9 mouse cellular contexts compared by ENCODE assay signal in genomic region chr3:152757464-152758393, GRCm38 (mm10). TPM values are rescaled to one million over a fixed set of nuclear protein-coding genes. Genes with fewer than 3 reads are reported as not detected.
DNase-seq lines count a peak whose midpoint lies in the region; ATAC-seq and TF ChIP-seq lines count a peak whose summit lies in the region.
"Had no signal": no experiment of that assay in that cellular context is flagged by ENCODE, and none has a peak within 500 bp of the region (broad histone marks: within the 10 kb centered on the region; RNA-seq: fewer than 3 reads in every experiment).

No protein-coding gene starts in this region.

- 66% methylated on average over 12 of the region's 12 CpGs for WGBS in lung, postnatal 0 days
- 62% methylated on average over 12 of the region's 12 CpGs for WGBS in hindbrain, embryonic 15.5 days

- H3ac ChIP-seq in myocyte (ENCODE audit: control insufficient read depth, insufficient read length), result no peak overlapping the region

- H3K27ac ChIP-seq in lung, postnatal 0 days (ENCODE audit: low read length), result no peak overlapping the region
- H3K27ac ChIP-seq in hindbrain, embryonic 15.5 days (replicated peaks), result 0 out of 2 replicates have a peak overlapping the region, but pooled peaks have one; percentile 13

- no peaks in the 10 kb centered on the region for H3K9me3 ChIP-seq in lung, postnatal 0 days (ENCODE audit: low read length)
- no peaks in the 10 kb centered on the region for H3K9me3 ChIP-seq in hindbrain, embryonic 15.5 days

- no peaks in the 10 kb centered on the region for H3K36me3 ChIP-seq in lung, postnatal 0 days (ENCODE audit: insufficient read depth, low read length)
- H3K36me3 ChIP-seq in hindbrain, embryonic 15.5 days, result no peaks in the 10 kb centered on the region
- H3K36me3 ChIP-seq in myocyte (ENCODE audit: control insufficient read depth, insufficient read depth), result no peaks in the 10 kb centered on the region

- H3K4me1 ChIP-seq in lung, postnatal 0 days (ENCODE audit: insufficient read depth, low read depth, low read length), result no peaks in the 10 kb centered on the region
- peaks cover 25% of the 10 kb centered on the region for H3K4me1 ChIP-seq in hindbrain, embryonic 15.5 days (replicated peaks)

- no peaks in the 10 kb centered on the region for H3K79me2 ChIP-seq in myocyte (ENCODE audit: control insufficient read depth, insufficient read depth)

- no peak overlapping the region for H3K9ac ChIP-seq in lung, postnatal 0 days (replicated peaks; ENCODE audit: low read depth)
- H3K9ac ChIP-seq in hindbrain, embryonic 15.5 days, result no peak overlapping the region

- no peak overlapping the region for H3K4me2 ChIP-seq in lung, postnatal 0 days (replicated peaks; ENCODE audit: low read depth, low read length)
- no peak overlapping the region for H3K4me2 ChIP-seq in hindbrain, embryonic 15.5 days
- peak overlapping the region; percentile 51 for H3K4me2 ChIP-seq in myocyte (ENCODE audit: low read depth)

- no peaks in the 10 kb centered on the region for H3K27me3 ChIP-seq in lung, postnatal 0 days (replicated peaks; ENCODE audit: insufficient read depth, low read length)
- no peaks in the 10 kb centered on the region for H3K27me3 ChIP-seq in hindbrain, embryonic 15.5 days
- no peaks in the 10 kb centered on the region for H3K27me3 ChIP-seq in myocyte (ENCODE audit: control insufficient read depth, insufficient read depth, insufficient read length)

- DNase-seq in lung, postnatal 0 days (ENCODE audit: low spot score), result no peak
- no peak for DNase-seq in lung, postnatal 36 days
- DNase-seq in right cerebral cortex, postnatal 4 days, result no peak
- no peak for DNase-seq in right cerebral cortex, postnatal 25 days
- DNase-seq: cerebellum, postnatal 25 days had no signal

- TF ChIP-seq EP300 in lung, postnatal 0 days (IDR thresholded peaks at IDR 0.05), result no peak

- peak; percentile 15; the same call in 1 of the 2 replicates for ATAC-seq in lung, postnatal 0 days
- ATAC-seq in erythroblast, adult 5-6 weeks (replicated peaks; ENCODE audit: low FRiP score, poor library complexity, severe bottlenecking), result peak; percentile 85
- ATAC-seq in hindbrain, embryonic 15.5 days (ENCODE audit: low FRiP score, low read depth), result peak; percentile 55; the same call in 1 of the 2 replicates
- no peak for ATAC-seq in inflammation-experienced regulatory T-cells, adult 6 months

- no peak for TF ChIP-seq POLR2A in myocyte (IDR thresholded peaks at IDR 0.05; ENCODE audit: insufficient read length, low read depth)

- H3K4me3 ChIP-seq in lung, postnatal 0 days (ENCODE audit: low read depth, low read length), result no peak overlapping the region
- H3K4me3 ChIP-seq in hindbrain, embryonic 15.5 days, result no peak overlapping the region
- no peak overlapping the region for H3K4me3 ChIP-seq in myocyte

- no peak for TF ChIP-seq CTCF in lung, postnatal 0 days (IDR thresholded peaks at IDR 0.05)

TF ChIP-seq in myocyte, 11 proteins besides CTCF, POLR2A, EP300 and RAD21:
- TF ChIP-seq USF1 (IDR thresholded peaks at IDR 0.05; ENCODE audit: low read depth) (no peak), MYOG (IDR thresholded peaks at IDR 0.05; ENCODE audit: control insufficient read depth in 1 of 3, insufficient read depth in 1 of 3, insufficient read length in 2 of 3, low read depth in 2 of 3) (peak in 2 of 3 experiments; percentile 65 to 81), TCF12 (IDR thresholded peaks at IDR 0.05; ENCODE audit: insufficient read depth, poor library complexity, severe bottlenecking) (no peak), REST (IDR thresholded peaks at IDR 0.05; ENCODE audit: insufficient read depth, insufficient read length) (no peak), POLR2AphosphoS2 (IDR thresholded peaks at IDR 0.05; ENCODE audit: insufficient read length, low read depth) (no peak), MAX (IDR thresholded peaks at IDR 0.05; ENCODE audit: low read depth) (no peak), MYOD1 (IDR thresholded peaks at IDR 0.05; ENCODE audit: control insufficient read depth in 1 of 3, insufficient read length in 2 of 3, low read depth in 2 of 3) (peak in 2 of 3 experiments; percentile 55 to 80), SRF (IDR thresholded peaks at IDR 0.05; ENCODE audit: control insufficient read depth, insufficient read length, low read depth) (no peak)
TF ChIP-seq in myocyte: peak in this region for 2.

RNA-seq across cellular contexts. Expression of gene Pigk, which starts 43.8 kb away (rescaled TPM):
- 41.5 and 44.6 TPM in 2 replicates for polyA plus RNA-seq in lung, postnatal 0 days (2015; fragmentation: Nextera tagmentation; extraction: Ambion mirVana)
- 12.1 and 13.8 TPM in 2 replicates for total RNA-seq in erythroblast, adult 5-6 weeks (2015; ENCODE audit: low replicate concordance)
- total RNA-seq in erythroblast, adult 5-6 weeks (2017; ENCODE audit: low replicate concordance), result 5.9 and 10.1 TPM in 2 replicates
- 50.8 and 52.3 TPM in 2 replicates for polyA plus RNA-seq in hindbrain, embryonic 15.5 days (2015; fragmentation: Nextera tagmentation; extraction: Ambion mirVana)
- 20.7 TPM for polyA plus RNA-seq in myocyte (2012; fragmentation: generic; extraction: Trizol)
- polyA plus RNA-seq in inflammation-experienced regulatory T-cells, adult 6 months (2017; shearing (Covaris generic)), result 10 to 100 TPM; 43.0 to 63.4 (median 56.5) TPM
